Mouse (Mus musculus): ENCODE measurements around the gene Rdm1. TPM values are rescaled to one million over a fixed set of nuclear protein-coding genes. Genes with fewer than 3 reads are reported as not detected.

Gene Rdm1
- polyA plus RNA-seq, 1 experiment from 2014 or later = 47.8 TPM

GRCm38 (mm10) chr11:101675349-101675748, 48.4 kb downstream of the Rdm1 start:
- H3K4me1 ChIP-seq = no peaks in the 10 kb centered on the region
- no peak overlapping the region for H3K9ac ChIP-seq
- no peak overlapping the region for H3K4me3 ChIP-seq
- no peaks in the 10 kb centered on the region for H3K9me3 ChIP-seq
- no peaks in the 10 kb centered on the region for H3K27me3 ChIP-seq
- no peaks in the 10 kb centered on the region for H3K36me3 ChIP-seq
- H3K27ac ChIP-seq = no peak overlapping the region
- WGBS = 88% methylated on average over 4 of the region's 4 CpGs
- no peak overlapping the region for H3K4me2 ChIP-seq
- no peak for ATAC-seq (ENCODE audit: insufficient number of reproducible peaks, low FRiP score, low TSS enrichment, low read depth)

GRCm38 (mm10) chr11:101677655-101678054, 50.7 kb downstream of the Rdm1 start:
- H3K4me1 ChIP-seq = 0 out of 2 replicates have a peak, but pooled peaks cover 2% of the 10 kb centered on the region
- 69% methylated on average over 12 of the region's 12 CpGs for WGBS
- no peak for ATAC-seq (ENCODE audit: insufficient number of reproducible peaks, low FRiP score, low TSS enrichment, low read depth)

GRCm38 (mm10) chr11:101678770-101679169, 51.8 kb downstream of the Rdm1 start:
- H3K4me1 ChIP-seq = 0 out of 2 replicates have a peak, but pooled peaks cover 2% of the 10 kb centered on the region
- H3K27ac ChIP-seq = no peak overlapping the region
- no peaks in the 10 kb centered on the region for H3K36me3 ChIP-seq
- ATAC-seq (ENCODE audit: insufficient number of reproducible peaks, low FRiP score, low TSS enrichment, low read depth) = no peak
- no peak overlapping the region for H3K4me2 ChIP-seq
- no peaks in the 10 kb centered on the region for H3K9me3 ChIP-seq
- no peak overlapping the region for H3K4me3 ChIP-seq
- WGBS = 60% methylated on average over 5 of the region's 5 CpGs
- H3K9ac ChIP-seq = no peak overlapping the region
- no peaks in the 10 kb centered on the region for H3K27me3 ChIP-seq

More at GRCm38 (mm10) chr11:101677655-101678054, 50.7 kb downstream of the Rdm1 start:
- no peak overlapping the region for H3K9ac ChIP-seq
- no peaks in the 10 kb centered on the region for H3K27me3 ChIP-seq
- H3K4me3 ChIP-seq = no peak overlapping the region
- H3K4me2 ChIP-seq = no peak overlapping the region
- H3K27ac ChIP-seq = no peak overlapping the region
- no peaks in the 10 kb centered on the region for H3K9me3 ChIP-seq
- no peaks in the 10 kb centered on the region for H3K36me3 ChIP-seq

GRCm38 (mm10) chr11:101679907-101680306, 52.9 kb downstream of the Rdm1 start:
- no peak overlapping the region for H3K4me2 ChIP-seq
- ATAC-seq (ENCODE audit: insufficient number of reproducible peaks, low FRiP score, low TSS enrichment, low read depth) = no peak
- no peak overlapping the region for H3K9ac ChIP-seq
- 30% methylated on average over 5 of the region's 7 CpGs for WGBS
- no peak overlapping the region for H3K27ac ChIP-seq
- no peaks in the 10 kb centered on the region for H3K9me3 ChIP-seq
- no peak overlapping the region for H3K4me3 ChIP-seq
- H3K4me1 ChIP-seq = 0 out of 2 replicates have a peak, but pooled peaks cover 2% of the 10 kb centered on the region
- no peaks in the 10 kb centered on the region for H3K27me3 ChIP-seq
- H3K36me3 ChIP-seq = no peaks in the 10 kb centered on the region

GRCm38 (mm10) chr11:101680634-101681325, 53.8 kb downstream of the Rdm1 start:
- no peak for ATAC-seq (ENCODE audit: insufficient number of reproducible peaks, low FRiP score, low TSS enrichment, low read depth)
- WGBS = 29% methylated on average over 3 of the region's 3 CpGs
- Histone ChIP-seq H3K4me3 (no peak overlapping the region), H3K4me1 (0 out of 2 replicates have a peak, but pooled peaks cover 2% of the 10 kb centered on the region), H3K27ac (no peak overlapping the region), H3K9ac (no peak overlapping the region), H3K9me3 (no peaks in the 10 kb centered on the region), H3K27me3 (no peaks in the 10 kb centered on the region), H3K4me2 (no peak overlapping the region), H3K36me3 (no peaks in the 10 kb centered on the region)

GRCm38 (mm10) chr11:101681968-101682367, 55.0 kb downstream of the Rdm1 start:
- no peaks in the 10 kb centered on the region for H3K27me3 ChIP-seq
- H3K27ac ChIP-seq = no peak overlapping the region
- no peak overlapping the region for H3K9ac ChIP-seq
- 0 out of 2 replicates have a peak, but pooled peaks cover 5% of the 10 kb centered on the region for H3K4me1 ChIP-seq
- no peak for ATAC-seq (ENCODE audit: insufficient number of reproducible peaks, low FRiP score, low TSS enrichment, low read depth)
- 88% methylated on average over 1 of the region's 1 CpGs for WGBS
- no peak overlapping the region for H3K4me2 ChIP-seq
- no peaks in the 10 kb centered on the region for H3K36me3 ChIP-seq
- no peak overlapping the region for H3K4me3 ChIP-seq
- H3K9me3 ChIP-seq = no peaks in the 10 kb centered on the region

- no peaks in the 10 kb centered on the region for H3K36me3 ChIP-seq
- H3K9me3 ChIP-seq = no peaks in the 10 kb centered on the region
- H3K27me3 ChIP-seq = no peaks in the 10 kb centered on the region
- no peak overlapping the region for H3K4me3 ChIP-seq
- 77% methylated on average over 7 of the region's 7 CpGs for WGBS
- ATAC-seq (ENCODE audit: insufficient number of reproducible peaks, low FRiP score, low TSS enrichment, low read depth) = no peak
- no peak overlapping the region for H3K27ac ChIP-seq
- H3K4me2 ChIP-seq = no peak overlapping the region
- H3K9ac ChIP-seq = no peak overlapping the region
- H3K4me1 ChIP-seq = peaks cover 10% of the 10 kb centered on the region
Measured at GRCm38 (mm10) chr11:101682410-101682960, 55.5 kb downstream of the Rdm1 start.

Other genes starting within 250 kb of the Rdm1 start
- gene Aarsd1, start 209.6 kb upstream of the Rdm1 start, polyA plus RNA-seq (2015; fragmentation: Nextera tagmentation; extraction: Ambion mirVana) = 52.6 and 57.2 TPM in 2 replicates
- gene Gm27029, start 202.4 kb upstream of the Rdm1 start, polyA plus RNA-seq (2015; fragmentation: Nextera tagmentation; extraction: Ambion mirVana) = 11.8 and 18.3 TPM in 2 replicates
- 19.3 and 19.5 TPM in 2 replicates for gene Rundc1, start 202.1 kb upstream of the Rdm1 start, polyA plus RNA-seq (2015; fragmentation: Nextera tagmentation; extraction: Ambion mirVana)
- gene Ptges3l, start 201.9 kb upstream of the Rdm1 start, polyA plus RNA-seq (2015; fragmentation: Nextera tagmentation; extraction: Ambion mirVana) = 15.5 and 36.1 TPM in 2 replicates
- gene Rpl27, start 184.9 kb upstream of the Rdm1 start, polyA plus RNA-seq (2015; fragmentation: Nextera tagmentation; extraction: Ambion mirVana) = 262 and 315 TPM in 2 replicates
- gene Ifi35, start 178.8 kb upstream of the Rdm1 start, polyA plus RNA-seq (2015; fragmentation: Nextera tagmentation; extraction: Ambion mirVana) = 23.2 and 25.1 TPM in 2 replicates
- gene Rnd2, start 162.2 kb upstream of the Rdm1 start, polyA plus RNA-seq (2015; fragmentation: Nextera tagmentation; extraction: Ambion mirVana) = 10.3 and 11.9 TPM in 2 replicates
- gene Vat1, start 161.0 kb upstream of the Rdm1 start, polyA plus RNA-seq (2015; fragmentation: Nextera tagmentation; extraction: Ambion mirVana) = 78.6 and 81.3 TPM in 2 replicates
- 7.2 and 8.6 TPM in 2 replicates for gene Brca1, start 75.2 kb upstream of the Rdm1 start, polyA plus RNA-seq (2015; fragmentation: Nextera tagmentation; extraction: Ambion mirVana)
- 72.6 and 74.1 TPM in 2 replicates for gene Nbr1, start 75.0 kb upstream of the Rdm1 start, polyA plus RNA-seq (2015; fragmentation: Nextera tagmentation; extraction: Ambion mirVana)
- 7.0 and 7.7 TPM in 2 replicates for gene Tmem106a, start 45.0 kb upstream of the Rdm1 start, polyA plus RNA-seq (2015; fragmentation: Nextera tagmentation; extraction: Ambion mirVana)
- gene Gm11634, start 27.9 kb upstream of the Rdm1 start, polyA plus RNA-seq (2015; fragmentation: Nextera tagmentation; extraction: Ambion mirVana) = not detected in 2 replicates
- gene Arl4d, start 38.3 kb downstream of the Rdm1 start, polyA plus RNA-seq (2015; fragmentation: Nextera tagmentation; extraction: Ambion mirVana) = 6.1 and 7.2 TPM in 2 replicates
- gene Dhx8, start 105.7 kb downstream of the Rdm1 start, polyA plus RNA-seq (2015; fragmentation: Nextera tagmentation; extraction: Ambion mirVana) = 27.2 and 34.7 TPM in 2 replicates
- 10.3 and 10.8 TPM in 2 replicates for gene Etv4, start 158.2 kb downstream of the Rdm1 start, polyA plus RNA-seq (2015; fragmentation: Nextera tagmentation; extraction: Ambion mirVana)

All from limb, embryonic 15.5 days (tissue).